Mouse (Mus musculus): ENCODE data around the gene Gm29554. TPM values are rescaled to one million over a fixed set of nuclear protein-coding genes. Genes with fewer than 3 reads are reported as not detected.
"Not testable (repeated sequence)": the region's sequence is repeated elsewhere in the genome, so short reads cannot be mapped to it uniquely, and the experiment has no call there.

Gene Gm29554
- not detected in 2 replicates for polyA plus RNA-seq (2015; fragmentation: Nextera tagmentation; extraction: Ambion mirVana)

DNA sequence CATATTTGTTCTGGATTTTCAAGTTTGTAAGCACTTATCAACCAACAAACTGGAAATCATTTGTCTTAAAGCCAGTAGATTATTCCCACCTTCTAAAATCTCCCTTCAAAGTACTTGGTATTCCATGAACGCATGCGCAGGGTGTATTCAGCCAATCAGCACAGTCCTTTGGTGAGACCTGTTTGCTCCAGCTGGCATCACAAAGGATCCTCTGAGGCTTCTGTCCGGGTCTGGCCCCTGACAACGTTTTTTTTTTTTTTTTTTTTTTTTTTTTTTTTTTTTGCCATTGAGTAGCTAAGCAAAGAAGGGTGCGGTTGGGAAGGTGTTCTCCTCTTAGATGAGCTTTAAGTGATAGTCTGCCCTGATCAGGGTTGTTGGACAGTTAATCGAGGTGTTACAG, at the start of gene Gm29554:
TSS of gene Gm29554 (plus strand) at position 301 of the 400 bp plus-strand sequence.
- H3K4me3 ChIP-seq; H3K27me3 ChIP-seq (replicated peaks); H3K36me3 ChIP-seq (replicated peaks); H3K9me3 ChIP-seq; ATAC-seq (replicated peaks); H3K4me2 ChIP-seq; H3K27ac ChIP-seq; H3K4me1 ChIP-seq; H3K9ac ChIP-seq: not testable (repeated sequence)
- WGBS = no CpG with 5 or more reads among the region's 6 CpGs

Other genes with a start within 250 kb of the Gm29554 start
- gene Gm20812, start 108.0 kb downstream of the Gm29554 start, polyA plus RNA-seq (2015; fragmentation: Nextera tagmentation; extraction: Ambion mirVana) = not detected in 2 replicates

Measured in midbrain, embryonic 15.5 days (tissue).